Mouse (Mus musculus) stomach, embryonic 14.5 days (tissue): ENCODE results near the gene Fxyd3. TPM values are rescaled to one million over a fixed set of nuclear protein-coding genes. Genes with fewer than 3 reads are reported as not detected.

Source experiments
- ATAC-seq: fragments of 200-750 bp; cut with Nextera tagmentation; 2 replicates; pipeline ENCODE4 v1.8.0; 2017; ENCODE audit warnings: low read depth, moderate TSS enrichment; ENCODE audit not compliant: insufficient number of reproducible peaks, insufficient read depth, low FRiP score
- H3K27ac ChIP-seq: fragments of 300-500 bp; sonication (generic); 2 replicates; pipeline ENCODE4 v1.5.1; 2014; ENCODE audit warnings: mild to moderate bottlenecking, low read length, moderate library complexity, mixed read lengths
- H3K27me3 ChIP-seq: fragments of 300-500 bp; sonication (generic); 2 replicates; pipeline ENCODE4 v1.6.1; 2014; ENCODE audit warnings: low read length, control low read depth, mixed read lengths; ENCODE audit not compliant: control insufficient read depth, insufficient read depth
- H3K36me3 ChIP-seq: fragments of 300-500 bp; sonication (generic); 2 replicates; pipeline ENCODE4 v1.6.1; 2014; ENCODE audit warnings: mild to moderate bottlenecking, control low read depth, low read length, moderate library complexity, mixed read lengths; ENCODE audit not compliant: control insufficient read depth, insufficient read depth
- H3K4me1 ChIP-seq: fragments of 300-500 bp; sonication (generic); 2 replicates; pipeline ENCODE4 v1.6.1; 2014; ENCODE audit warnings: low read length, control low read depth, mixed read lengths; ENCODE audit not compliant: control insufficient read depth, insufficient read depth
- H3K4me2 ChIP-seq: fragments of 300-500 bp; sonication (generic); replicated peaks from 2 replicates; pipeline ENCODE4 v1.6.1; 2014; ENCODE audit warnings: low read depth, low read length, control low read depth
- H3K4me3 ChIP-seq: fragments of 300-500 bp; sonication (generic); 2 replicates; pipeline ENCODE4 v1.5.1; 2014; ENCODE audit warnings: low read depth, low read length, control low read depth
- H3K9ac ChIP-seq: fragments of 300-500 bp; sonication (generic); replicated peaks from 2 replicates; pipeline ENCODE4 v1.6.1; 2014; ENCODE audit warnings: low read depth, mild to moderate bottlenecking, control low read depth, low read length, moderate library complexity, mixed read lengths
- H3K9me3 ChIP-seq: fragments of 300-500 bp; sonication (generic); 2 replicates; pipeline ENCODE4 v1.6.1; 2016; ENCODE audit warnings: low read depth, low read length, control low read depth; ENCODE audit not compliant: control insufficient read depth
- WGBS: fragments of 180-500 bp; shearing (Covaris S2); extraction: QIAGEN DNeasy Blood & Tissue Kit; methylation state at CpG from one replicate; pipeline ENCODE4 v1.1.7; 2014; 5-methylcytosine and 5-hydroxymethylcytosine counted together
- polyA plus RNA-seq: library from polyadenylated mRNA; unstranded; fragments of >200 nt; fragmentation: Nextera tagmentation; extraction: Ambion mirVana; gene quantifications from 2 replicates; pipeline ENCODE4 v1.2.1, GENCODE M21; 2014

The Fxyd3 gene
- polyA plus RNA-seq, 1 experiment from 2014 or later = 479 TPM

GRCm38 (mm10) chr7:31082831-31083588 lies 6.5 kb upstream of the Fxyd3 start:
- Histone ChIP-seq H3K4me1 (peaks cover 15% of the 10 kb centered on the region; the same call in 1 of the 2 replicates), H3K27me3 (no peaks in the 10 kb centered on the region), H3K36me3 (no peaks in the 10 kb centered on the region), H3K27ac (0 out of 2 replicates have a peak overlapping the region, but pooled peaks have one; percentile 75), H3K4me2 (no peak overlapping the region), H3K4me3 (no peak overlapping the region), H3K9me3 (no peaks in the 10 kb centered on the region), H3K9ac (no peak overlapping the region)
- WGBS = 61% methylated on average over 14 of the region's 14 CpGs
- no peak for ATAC-seq

GRCm38 (mm10) chr7:31082106-31082505 lies 5.6 kb upstream of the Fxyd3 start:
- Histone ChIP-seq H3K36me3 (no peaks in the 10 kb centered on the region), H3K9ac (no peak overlapping the region), H3K27ac (no peak overlapping the region), H3K4me1 (peaks cover 19% of the 10 kb centered on the region; the same call in 1 of the 2 replicates), H3K27me3 (no peaks in the 10 kb centered on the region), H3K4me2 (no peak overlapping the region), H3K4me3 (no peak overlapping the region), H3K9me3 (no peaks in the 10 kb centered on the region)
- ATAC-seq = no peak

GRCm38 (mm10) chr7:31081106-31081505 lies 4.6 kb upstream of the Fxyd3 start:
- no peak overlapping the region for H3K9ac ChIP-seq
- no peaks in the 10 kb centered on the region for H3K27me3 ChIP-seq
- no peaks in the 10 kb centered on the region for H3K36me3 ChIP-seq
- no peak overlapping the region for H3K4me2 ChIP-seq
- peaks cover 19% of the 10 kb centered on the region; the same call in 1 of the 2 replicates for H3K4me1 ChIP-seq
- no peak for ATAC-seq
- 63% methylated on average over 1 of the region's 1 CpGs for whole genome bisulfite sequencing
- H3K27ac ChIP-seq = no peak overlapping the region
- no peaks in the 10 kb centered on the region for H3K9me3 ChIP-seq
- H3K4me3 ChIP-seq = no peak overlapping the region

DNA sequence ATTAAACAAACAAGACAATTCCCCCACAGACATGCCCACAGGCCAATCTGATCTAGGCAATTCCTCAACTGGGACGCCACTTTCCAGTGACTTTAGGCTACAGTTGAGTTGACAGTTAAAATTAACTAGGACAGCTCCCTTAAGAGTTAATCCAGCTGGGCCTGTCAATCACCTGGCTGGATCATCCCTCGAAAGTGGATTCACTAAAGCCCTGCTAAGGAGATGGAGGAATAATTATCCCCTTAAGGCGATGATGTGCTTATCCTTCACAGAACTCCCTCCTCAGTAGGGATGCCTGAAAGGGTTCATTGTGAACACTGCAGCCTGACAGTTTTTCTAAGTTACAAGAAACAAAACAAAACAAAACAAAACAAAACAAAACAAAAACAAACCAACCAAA lies 4.1 kb upstream of the Fxyd3 start:
- Histone ChIP-seq H3K4me3 (no peak overlapping the region), H3K9ac (no peak overlapping the region), H3K27ac (no peak overlapping the region), H3K4me2 (no peak overlapping the region), H3K27me3 (no peaks in the 10 kb centered on the region), H3K4me1 (peaks cover 19% of the 10 kb centered on the region; the same call in 1 of the 2 replicates), H3K9me3 (no peaks in the 10 kb centered on the region), H3K36me3 (no peaks in the 10 kb centered on the region)
- WGBS = 72% methylated on average over 3 of the region's 3 CpGs
- ATAC-seq = no peak

DNA sequence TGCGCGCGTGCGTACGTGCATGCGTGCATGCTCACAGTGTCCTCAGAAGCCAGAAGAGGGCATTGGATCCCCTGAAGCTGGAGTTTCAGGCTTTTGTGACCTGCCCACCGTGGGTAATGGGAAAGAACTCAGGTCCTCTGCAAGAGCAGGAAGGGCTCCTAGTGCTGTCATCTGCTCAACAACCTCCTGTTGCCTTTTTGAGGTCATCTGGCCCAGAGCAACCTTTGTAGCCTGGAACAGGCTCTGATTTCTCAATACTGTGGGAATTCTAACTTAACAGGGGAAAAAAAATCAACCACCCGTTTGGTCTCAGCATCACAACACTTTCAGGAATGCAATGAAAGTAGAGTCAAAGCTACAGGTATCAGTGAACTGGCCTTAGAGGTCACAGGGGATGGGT lies 3.2 kb upstream of the Fxyd3 start:
- Histone ChIP-seq H3K27me3 (no peaks in the 10 kb centered on the region), H3K4me2 (no peak overlapping the region), H3K4me1 (peaks cover 13% of the 10 kb centered on the region; the same call in 1 of the 2 replicates), H3K27ac (no peak overlapping the region), H3K9ac (no peak overlapping the region), H3K9me3 (no peaks in the 10 kb centered on the region), H3K36me3 (no peaks in the 10 kb centered on the region), H3K4me3 (no peak overlapping the region)
- ATAC-seq = no peak
- WGBS = 85% methylated on average over 8 of the region's 8 CpGs

DNA sequence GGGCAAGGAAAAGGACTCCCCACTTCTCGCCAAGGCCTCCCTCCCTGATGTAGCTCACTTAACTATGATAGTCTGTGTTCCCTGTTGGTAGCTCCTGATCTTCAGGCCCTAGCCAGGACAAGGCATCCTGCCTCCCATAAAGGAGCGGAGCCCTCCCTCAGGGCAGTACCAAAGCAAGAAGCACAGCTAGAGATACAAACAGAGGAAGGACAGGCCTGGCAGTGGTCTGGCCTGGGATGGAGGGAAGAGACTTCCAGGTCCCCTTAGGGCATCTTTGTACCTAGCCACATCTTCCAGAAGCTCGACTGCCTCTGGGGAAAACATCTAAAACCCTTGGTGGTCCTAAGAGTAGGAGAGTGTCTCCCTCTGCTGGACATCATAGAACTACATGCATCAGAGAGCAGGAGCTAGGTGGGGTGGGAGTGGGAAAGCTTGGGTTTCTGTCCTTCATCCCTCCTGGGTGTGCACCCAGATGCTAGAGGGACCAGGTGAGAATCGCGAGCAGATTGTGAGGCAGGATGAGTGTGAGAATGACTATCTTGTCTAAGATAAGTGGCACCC lies 1.5 kb upstream of the Fxyd3 start:
- no peaks in the 10 kb centered on the region for H3K27me3 ChIP-seq
- H3K9ac ChIP-seq = no peak overlapping the region
- H3K9me3 ChIP-seq = no peaks in the 10 kb centered on the region
- H3K4me3 ChIP-seq = no peak overlapping the region
- ATAC-seq = peak; percentile 28; the same call in 1 of the 2 replicates
- H3K27ac ChIP-seq = no peak overlapping the region
- WGBS = 39% methylated on average over 5 of the region's 5 CpGs
- no peaks in the 10 kb centered on the region for H3K36me3 ChIP-seq
- H3K4me2 ChIP-seq = no peak overlapping the region
- H3K4me1 ChIP-seq = peaks cover 9% of the 10 kb centered on the region; the same call in 1 of the 2 replicates

- peaks cover 9% of the 10 kb centered on the region for H3K4me1 ChIP-seq
- H3K4me3 ChIP-seq = no peak overlapping the region
- 51% methylated on average over 6 of the region's 6 CpGs for WGBS
- H3K36me3 ChIP-seq = no peaks in the 10 kb centered on the region
- no peaks in the 10 kb centered on the region for H3K9me3 ChIP-seq
- peak; percentile 5; the same call in 1 of the 2 replicates for ATAC-seq
- no peak overlapping the region for H3K4me2 ChIP-seq
- peak overlapping the region; percentile 80; the same call in 1 of the 2 replicates for H3K27ac ChIP-seq
- no peaks in the 10 kb centered on the region for H3K27me3 ChIP-seq
- H3K9ac ChIP-seq = no peak overlapping the region
These were observed 966 bp upstream of the Fxyd3 start for GRCm38 (mm10) chr7:31077470-31077869.

GRCm38 (mm10) chr7:31074713-31075069 lies 1.8 kb downstream of the Fxyd3 start:
- Histone ChIP-seq H3K4me3 (peak overlapping the region; percentile 30), H3K4me2 (peak overlapping the region; percentile 34), H3K27ac (peak overlapping the region; percentile 87; the same call in 1 of the 2 replicates), H3K9me3 (no peaks in the 10 kb centered on the region), H3K9ac (no peak overlapping the region), H3K27me3 (no peaks in the 10 kb centered on the region), H3K4me1 (peaks cover 27% of the 10 kb centered on the region), H3K36me3 (0 out of 2 replicates have a peak, but pooled peaks cover 3% of the 10 kb centered on the region)
- ATAC-seq = no peak
- WGBS = 70% methylated on average over 5 of the region's 5 CpGs
